Mouse (Mus musculus) kidney, adult 2 months (tissue): ENCODE data around the gene Mapk3. TPM values are rescaled to one million over a fixed set of nuclear protein-coding genes. Genes with fewer than 3 reads are reported as not detected.
A peak's percentile ranks its signal among the peaks of the same experiment; 100 is the strongest.

Experiments used
- DNase-seq: peaks from one replicate; pipeline ENCODE4 v3.0.0; 2021
- H3K27ac ChIP-seq: fragments of 200-500 bp; 2 replicates; pipeline ENCODE4 v1.5.1; 2012; ENCODE audit warnings: low read depth, low read length, control low read depth, inconsistent platforms; ENCODE audit not compliant: insufficient read depth
- H3K27me3 ChIP-seq: fragments of 200-500 bp; replicated peaks from 2 replicates; pipeline ENCODE4 v1.6.1; 2012; ENCODE audit warnings: mild to moderate bottlenecking, moderate library complexity, low read length, inconsistent platforms; ENCODE audit not compliant: control insufficient read depth, insufficient read depth
- H3K36me3 ChIP-seq: fragments of 200-500 bp; 2 replicates; pipeline ENCODE4 v1.6.1; 2012; ENCODE audit warnings: mild to moderate bottlenecking, moderate library complexity, low read length, inconsistent platforms; ENCODE audit not compliant: control insufficient read depth, insufficient read depth
- H3K4me1 ChIP-seq: fragments of 200-500 bp; 2 replicates; pipeline ENCODE4 v1.6.1; 2011; ENCODE audit warnings: low read length; ENCODE audit not compliant: control insufficient read depth, insufficient read depth
- H3K4me3 ChIP-seq: fragments of 200-500 bp; 2 replicates; pipeline ENCODE4 v1.5.1; 2011; ENCODE audit warnings: mild to moderate bottlenecking, low read depth, low read length, control low read depth; ENCODE audit not compliant: insufficient read depth
- CTCF ChIP-seq: fragments of 200-500 bp; conservative IDR thresholded peaks from 2 replicates; pipeline ENCODE4 v1.5.1; 2011; ENCODE audit warnings: low read depth, mild to moderate bottlenecking, control low read depth, low read length, moderate library complexity, mixed read lengths; ENCODE audit not compliant: insufficient read depth, insufficient read length
- POLR2A ChIP-seq: fragments of 200-500 bp; IDR thresholded peaks from one replicate; pipeline ENCODE4 v1.6.1; 2011; ENCODE audit warnings: low read depth, low read length, control low read depth
- WGBS: fragments of 180-500 bp; shearing (Covaris S2); methylation state at CpG from one replicate; pipeline ENCODE4 v1.1.7; 2018; 5-methylcytosine and 5-hydroxymethylcytosine counted together
- polyA plus RNA-seq: library from polyadenylated mRNA; depleted of rRNA; stranded (reverse); fragments of >200 nt; gene quantifications from 2 replicates; pipeline ENCODE4 v1.2.3, GENCODE M21; 2012

Mapk3 gene
- polyA plus RNA-seq, 1 experiment = 210 TPM

DNA sequence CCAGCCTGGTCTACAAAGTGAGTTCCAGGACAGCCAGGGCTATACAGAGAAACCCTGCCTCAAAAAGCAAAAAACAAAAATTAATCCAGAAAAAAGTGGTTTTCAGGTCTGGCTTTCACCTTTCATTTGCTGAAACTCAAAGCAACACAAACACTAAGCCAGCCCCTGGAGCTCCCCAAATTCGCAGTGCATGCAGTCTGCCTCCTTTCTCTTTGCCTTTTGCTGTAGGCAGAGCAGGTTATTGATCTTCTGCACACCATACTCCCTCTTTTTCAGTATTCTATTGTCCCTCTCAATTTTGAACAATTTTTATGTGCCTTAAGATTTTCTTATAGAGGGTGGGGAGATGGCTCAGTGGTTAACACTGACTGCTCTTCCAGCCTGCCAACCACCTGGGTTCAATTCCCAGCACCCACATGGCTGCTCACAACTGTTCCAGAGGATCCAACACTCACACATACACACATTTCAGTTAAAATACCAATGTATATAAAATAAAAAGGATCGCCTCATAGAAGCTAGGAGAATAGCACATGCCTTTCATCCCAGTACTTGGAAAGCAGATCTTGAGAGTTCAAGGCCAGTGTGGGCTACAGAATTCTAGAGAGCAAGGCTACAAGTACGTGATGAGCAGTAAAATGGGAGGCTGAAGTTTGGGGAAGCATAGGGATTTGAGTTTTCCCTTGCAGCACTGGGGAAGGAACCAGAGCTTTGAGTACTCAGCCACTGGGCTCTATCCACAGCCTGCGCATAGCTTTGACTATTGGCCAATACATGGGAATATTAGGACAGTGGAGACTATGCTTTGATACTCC is 34.3 kb downstream of the Mapk3 start:
- H3K27me3 ChIP-seq = no peaks in the 10 kb centered on the region
- no peak for TF ChIP-seq CTCF
- TF ChIP-seq POLR2A = no peak
- WGBS = 72% methylated on average over 4 of the region's 4 CpGs
- H3K4me1 ChIP-seq = peaks cover 6% of the 10 kb centered on the region; the same call in 1 of the 2 replicates
- DNase-seq = no peak
- no peak overlapping the region for H3K4me3 ChIP-seq
- H3K27ac ChIP-seq = no peak overlapping the region
- H3K36me3 ChIP-seq = peaks cover 6% of the 10 kb centered on the region; the same call in 1 of the 2 replicates

DNA sequence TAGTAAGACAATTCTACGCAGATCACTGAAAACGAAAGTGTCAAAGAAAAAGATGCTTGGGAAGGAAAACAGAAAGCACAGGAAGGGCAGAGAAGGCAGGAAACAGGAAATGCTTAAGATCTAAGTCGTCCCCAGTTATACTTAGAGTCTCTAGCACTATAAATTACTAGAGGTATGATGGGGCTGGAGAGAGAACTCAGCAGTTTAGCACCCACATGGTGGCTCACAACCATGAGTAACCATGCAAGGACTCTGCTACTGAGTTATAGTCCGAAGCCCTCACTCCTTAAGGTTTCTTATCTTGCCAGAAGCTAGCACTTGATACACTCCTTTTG is 34.8 kb downstream of the Mapk3 start:
- Histone ChIP-seq H3K4me3 (no peak overlapping the region), H3K27ac (no peak overlapping the region), H3K4me1 (peaks cover 6% of the 10 kb centered on the region; the same call in 1 of the 2 replicates), H3K27me3 (no peaks in the 10 kb centered on the region), H3K36me3 (peaks cover 6% of the 10 kb centered on the region; the same call in 1 of the 2 replicates)
- DNase-seq = no peak
- WGBS = 45% methylated on average over 4 of the region's 4 CpGs
- TF ChIP-seq POLR2A (no peak), CTCF (no peak)

DNA sequence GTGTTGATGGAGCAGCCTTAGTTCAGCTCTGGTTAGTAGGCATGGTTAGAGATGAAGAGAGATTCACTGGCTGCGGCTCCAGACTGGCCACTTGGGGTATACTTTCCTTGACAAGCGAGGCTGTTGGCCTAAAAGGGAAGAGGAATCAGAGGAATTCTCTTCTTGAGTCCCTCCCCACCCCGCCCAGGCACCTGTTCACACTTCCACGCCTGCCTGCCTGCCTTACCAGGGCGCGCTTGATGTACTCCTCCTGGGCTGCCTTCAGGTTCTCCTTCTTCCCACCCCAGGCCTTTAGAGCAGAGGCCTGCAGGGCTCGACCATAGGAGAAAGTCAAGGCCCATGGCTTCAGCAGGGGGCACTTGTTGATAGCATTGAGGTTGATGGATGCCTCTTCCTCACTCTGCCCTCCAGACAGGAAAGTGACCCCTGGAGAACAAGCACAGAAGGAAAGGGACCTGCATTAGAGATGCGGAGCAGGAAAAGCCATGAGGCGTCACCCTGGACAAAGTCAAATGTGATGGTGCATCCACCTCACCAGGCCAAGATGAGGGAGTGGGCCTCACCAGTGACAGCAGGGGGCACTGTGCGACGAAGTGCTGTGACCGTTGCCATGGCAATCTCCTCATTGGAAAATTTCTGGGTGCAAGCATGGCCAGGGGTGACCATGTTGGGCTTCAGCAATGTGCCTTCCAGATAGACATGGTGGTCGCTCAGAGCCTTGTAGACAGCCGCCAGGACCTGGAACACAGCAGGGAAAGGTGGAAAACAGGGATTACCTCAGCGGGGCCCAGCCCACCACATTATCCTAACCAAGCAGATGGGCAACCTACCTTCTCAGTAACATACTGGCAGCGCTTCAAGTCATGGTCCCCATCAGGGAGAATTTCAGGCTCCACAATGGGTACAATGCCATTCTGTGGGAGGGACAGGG is 36.3 kb downstream of the Mapk3 start:
- no peak for TF ChIP-seq POLR2A
- no peak; the same call in 1 of the 2 replicates for TF ChIP-seq CTCF
- Histone ChIP-seq H3K27ac (no peak overlapping the region), H3K4me3 (no peak overlapping the region), H3K4me1 (peaks cover 9% of the 10 kb centered on the region; the same call in 1 of the 2 replicates), H3K27me3 (no peaks in the 10 kb centered on the region), H3K36me3 (peaks cover 6% of the 10 kb centered on the region; the same call in 1 of the 2 replicates)
- 81% methylated on average over 16 of the region's 16 CpGs for WGBS
- no peak for DNase-seq

DNA sequence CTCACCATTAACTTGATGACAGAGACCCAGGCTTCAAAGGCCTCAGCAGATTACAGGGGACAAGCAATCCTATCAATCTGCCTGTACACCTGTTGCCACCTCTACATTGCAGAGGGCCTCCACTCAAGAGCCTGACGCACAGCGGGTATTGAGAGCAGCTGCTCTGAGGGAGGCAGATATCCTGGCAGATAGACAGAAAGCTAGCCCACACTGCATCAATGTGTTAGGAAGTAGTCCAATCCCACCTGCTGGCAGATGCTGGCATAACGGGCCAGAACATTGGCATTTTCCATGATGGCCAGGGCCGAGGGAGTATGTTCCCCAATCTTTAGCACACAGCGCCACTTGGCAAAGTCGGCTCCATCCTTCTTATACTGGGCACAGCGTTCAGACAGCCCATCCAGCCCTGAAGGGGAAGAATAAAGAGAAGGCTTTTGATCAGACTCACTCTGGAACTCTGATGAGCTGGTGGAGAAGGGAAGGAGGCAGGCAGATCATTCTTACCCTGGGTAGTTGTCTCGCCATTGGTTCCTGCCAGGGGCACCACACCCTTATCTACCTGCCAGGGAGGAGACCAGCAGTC is 37.0 kb downstream of the Mapk3 start:
- Histone ChIP-seq H3K27me3 (no peaks in the 10 kb centered on the region), H3K4me3 (no peak overlapping the region), H3K36me3 (peaks cover 6% of the 10 kb centered on the region; the same call in 1 of the 2 replicates), H3K27ac (no peak overlapping the region), H3K4me1 (peaks cover 6% of the 10 kb centered on the region; the same call in 1 of the 2 replicates)
- DNase-seq = no peak
- TF ChIP-seq CTCF = 0 out of 2 replicates have a peak, but pooled peaks have one; percentile 21
- TF ChIP-seq POLR2A = no peak
- 64% methylated on average over 8 of the region's 8 CpGs for WGBS

DNA sequence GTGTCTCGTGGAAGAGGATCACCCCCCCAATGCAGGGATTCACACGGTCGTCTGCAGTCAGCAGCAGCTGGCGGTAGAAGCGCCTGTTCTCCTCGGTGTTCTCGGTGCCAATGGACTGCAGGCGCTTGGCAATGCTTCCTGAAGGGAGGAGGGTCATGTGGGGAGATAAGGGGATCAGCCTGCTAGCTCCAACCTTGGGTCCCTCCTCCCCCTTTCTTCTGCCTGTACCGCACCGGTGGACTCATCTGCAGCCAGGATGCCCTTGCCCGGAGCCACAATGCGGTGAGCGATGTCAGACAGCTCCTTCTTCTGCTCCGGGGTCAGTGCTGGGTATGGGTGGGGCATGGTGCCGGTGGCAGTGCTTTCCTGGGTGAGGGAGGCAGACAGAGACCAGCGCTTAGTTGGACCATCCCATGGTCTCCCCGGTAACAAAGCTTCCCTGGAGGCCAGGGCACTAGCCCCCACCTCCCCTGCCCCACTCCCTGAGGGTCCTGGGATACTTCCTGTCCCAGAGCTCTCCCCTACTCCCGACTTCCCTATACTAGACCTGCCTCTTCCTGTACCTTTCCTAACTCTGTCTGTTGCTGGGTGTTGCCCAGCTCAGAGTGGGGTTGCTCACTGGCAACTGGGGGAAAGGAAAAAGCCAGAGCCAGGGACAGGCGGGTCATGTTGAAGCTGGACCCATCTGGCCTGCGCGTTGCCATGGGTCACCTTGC is 38.2 kb downstream of the Mapk3 start, which contains the start of gene Fam57b:
Fam57b (plus strand) TSS at position 258 of the 716 bp plus-strand sequence.
- H3K4me1 ChIP-seq = peaks cover 6% of the 10 kb centered on the region; the same call in 1 of the 2 replicates

More for the DNA sequence above, 38.2 kb downstream of the Mapk3 start, which contains the start of gene Fam57b:
- Histone ChIP-seq H3K27me3 (no peaks in the 10 kb centered on the region), H3K4me3 (peak within 1 kb of the TSS; percentile 93), H3K27ac (peak within 1 kb of the TSS; percentile 98), H3K36me3 (peaks cover 6% of the 10 kb centered on the region; the same call in 1 of the 2 replicates)
- DNase-seq = peak; percentile 53
- 8% methylated on average over 21 of the region's 21 CpGs for WGBS
- no peak for TF ChIP-seq POLR2A
